Mouse (Mus musculus): ENCODE data around the gene Itgb1.

The Itgb1 gene

DNA sequence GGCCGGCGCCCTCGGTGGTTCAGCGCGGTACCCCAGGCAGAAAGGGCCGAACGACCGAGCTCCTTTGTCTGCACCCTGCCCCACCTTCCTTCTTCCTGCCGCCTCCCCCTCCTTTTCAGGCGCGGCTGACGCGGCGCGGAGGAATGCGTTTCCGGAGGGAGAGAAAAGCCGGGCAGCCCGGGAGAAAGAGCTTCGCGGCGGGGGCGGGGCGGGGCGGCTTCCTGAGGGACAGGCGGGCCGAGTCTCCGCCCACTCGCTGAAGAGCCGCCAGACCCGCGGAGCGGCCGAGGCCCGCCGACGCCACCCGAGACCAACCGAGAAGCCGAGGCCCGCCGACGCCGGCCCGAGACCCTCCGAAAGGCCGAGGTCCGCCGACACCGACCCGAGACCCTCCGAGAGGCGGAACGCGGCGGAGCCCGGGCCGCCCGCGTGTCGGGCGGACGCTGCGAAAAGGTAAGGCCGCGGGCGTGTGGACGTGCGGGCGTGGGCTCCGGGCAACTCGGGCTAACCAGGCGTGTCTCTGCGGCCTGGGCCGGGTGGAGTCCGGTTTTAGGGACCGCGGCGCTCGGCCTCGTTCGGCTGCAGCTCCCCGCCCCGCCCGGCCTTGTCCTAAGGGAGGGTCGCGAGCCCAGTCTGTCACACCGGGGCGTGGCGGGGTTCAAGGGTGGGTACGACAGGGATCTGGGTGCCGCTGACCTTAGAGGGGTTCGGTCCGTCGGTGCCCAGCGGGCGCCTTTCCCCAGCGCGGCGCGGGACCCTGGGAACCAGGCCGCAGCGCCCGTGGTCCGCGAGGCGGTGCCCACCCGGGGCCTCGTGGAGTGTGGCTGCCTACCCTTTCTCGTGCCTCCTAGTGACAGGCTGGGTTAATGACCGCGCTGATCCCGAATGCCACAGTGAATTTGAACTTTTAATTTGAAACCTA, at the start of gene Itgb1:
TSS of gene Itgb1 (plus strand) at position 148 of the 922 bp plus-strand sequence.
- peak; percentile 88 to 93 for DNase-seq (ENCODE audit: low spot score in 2 of 2)

DNA sequence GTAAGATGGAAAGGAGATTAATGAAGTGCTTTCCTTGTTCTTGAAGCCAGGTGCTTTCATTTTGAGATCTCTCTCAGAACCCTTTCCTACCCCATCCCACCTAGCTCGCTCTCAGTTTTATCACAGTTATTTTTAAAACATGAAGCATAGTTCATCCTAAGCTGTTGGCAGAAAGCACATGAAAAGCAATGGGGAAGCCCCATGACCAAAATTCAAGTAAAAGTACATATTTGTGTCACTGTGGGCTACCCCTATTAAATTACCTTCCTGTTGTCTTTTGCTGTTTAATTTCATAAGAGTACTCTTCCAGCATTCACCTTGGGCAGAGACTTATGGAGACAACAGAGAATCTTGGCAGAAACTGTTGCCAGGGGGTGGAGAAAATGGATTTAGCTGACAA, 42.4 kb upstream of the Itgb1 start:
- no peak for DNase-seq (ENCODE audit: low spot score in 2 of 2)

- DNase-seq (ENCODE audit: low spot score in 2 of 2), result no peak
These were observed 40.0 kb upstream of the Itgb1 start for GRCm38 (mm10) chr8:128645452-128645851.

GRCm38 (mm10) chr8:128646456-128646855, 39.0 kb upstream of the Itgb1 start:
- DNase-seq (ENCODE audit: low spot score in 2 of 2), result no peak

GRCm38 (mm10) chr8:128648071-128648470, 37.4 kb upstream of the Itgb1 start:
- no peak for DNase-seq (ENCODE audit: low spot score in 2 of 2)

DNA sequence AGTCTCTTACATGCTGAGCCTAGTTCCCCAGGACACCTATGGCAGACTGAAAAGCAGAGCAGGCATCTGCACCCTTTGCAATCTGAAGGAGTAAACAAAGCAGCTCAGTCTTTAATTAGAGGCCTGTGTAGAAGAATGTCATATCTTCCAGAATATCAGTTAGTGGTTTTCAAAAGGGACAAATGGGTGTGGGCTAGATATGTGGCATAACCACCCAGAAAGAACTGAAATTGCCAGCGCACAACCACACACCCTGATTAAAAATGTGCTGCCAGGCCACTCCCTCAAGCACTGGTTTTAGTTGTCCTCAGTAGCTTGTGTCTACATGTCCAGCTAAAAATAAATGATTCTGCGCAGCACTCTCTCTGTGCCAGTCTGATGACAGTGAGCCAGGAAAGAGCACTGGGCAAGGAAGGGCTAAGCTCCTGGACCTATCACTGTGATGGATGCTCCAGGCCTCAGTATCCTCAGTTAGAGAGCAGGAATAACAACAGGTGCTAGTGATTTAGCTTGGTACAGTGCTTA, 35.1 kb upstream of the Itgb1 start:
- DNase-seq (ENCODE audit: low spot score in 2 of 2), result peak in 1 of 2 experiments; percentile 30

GRCm38 (mm10) chr8:128652399-128653109, 32.9 kb upstream of the Itgb1 start:
- DNase-seq (ENCODE audit: low spot score in 2 of 2), result no peak

DNA sequence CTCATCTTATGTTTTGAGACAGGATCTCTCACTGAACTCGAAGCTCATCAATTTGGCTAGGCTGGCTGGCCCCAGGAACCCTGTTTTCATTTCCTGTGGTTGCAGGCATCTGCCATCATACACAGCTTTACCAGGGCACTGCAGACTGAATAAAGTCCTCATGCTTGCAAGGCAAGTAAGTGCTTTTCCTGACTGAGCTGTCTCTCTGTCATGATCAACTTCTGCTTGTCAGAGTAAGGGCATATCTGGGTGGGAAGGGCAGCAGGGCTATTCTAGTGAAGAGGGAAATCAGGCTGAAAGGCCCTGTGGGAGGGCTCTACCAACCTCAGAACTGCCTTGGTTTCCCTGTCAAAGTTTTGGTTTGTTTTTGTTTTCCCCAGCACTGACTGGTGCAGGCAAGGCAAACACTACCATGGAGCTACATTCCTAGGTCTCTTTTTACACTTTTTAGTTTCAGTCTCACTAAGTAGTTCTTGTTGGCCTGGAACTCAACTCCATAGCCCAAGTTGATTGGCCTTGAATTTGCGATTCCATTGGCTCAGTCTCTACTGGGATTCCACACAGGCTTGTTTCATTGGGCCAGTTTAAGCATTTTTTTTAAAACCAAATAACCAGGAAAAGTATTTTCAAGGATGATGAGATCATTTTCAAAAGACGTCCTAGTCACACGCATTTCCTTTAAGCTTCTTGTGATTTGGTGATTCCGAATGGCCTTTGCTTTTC, 31.7 kb upstream of the Itgb1 start:
- no peak for DNase-seq (ENCODE audit: low spot score in 2 of 2)

- DNase-seq (ENCODE audit: low spot score in 2 of 2), result peak; percentile 48 to 54
These were observed 30.9 kb upstream of the Itgb1 start for GRCm38 (mm10) chr8:128654365-128655099.

- DNase-seq (ENCODE audit: low spot score in 2 of 2), result no peak
These were observed 23.3 kb upstream of the Itgb1 start for GRCm38 (mm10) chr8:128662144-128662543.

GRCm38 (mm10) chr8:128662696-128663095, 22.8 kb upstream of the Itgb1 start:
- DNase-seq (ENCODE audit: low spot score in 2 of 2), result no peak

- DNase-seq (ENCODE audit: low spot score in 2 of 2), result no peak
These were observed 22.3 kb upstream of the Itgb1 start for GRCm38 (mm10) chr8:128663106-128663505.

DNA sequence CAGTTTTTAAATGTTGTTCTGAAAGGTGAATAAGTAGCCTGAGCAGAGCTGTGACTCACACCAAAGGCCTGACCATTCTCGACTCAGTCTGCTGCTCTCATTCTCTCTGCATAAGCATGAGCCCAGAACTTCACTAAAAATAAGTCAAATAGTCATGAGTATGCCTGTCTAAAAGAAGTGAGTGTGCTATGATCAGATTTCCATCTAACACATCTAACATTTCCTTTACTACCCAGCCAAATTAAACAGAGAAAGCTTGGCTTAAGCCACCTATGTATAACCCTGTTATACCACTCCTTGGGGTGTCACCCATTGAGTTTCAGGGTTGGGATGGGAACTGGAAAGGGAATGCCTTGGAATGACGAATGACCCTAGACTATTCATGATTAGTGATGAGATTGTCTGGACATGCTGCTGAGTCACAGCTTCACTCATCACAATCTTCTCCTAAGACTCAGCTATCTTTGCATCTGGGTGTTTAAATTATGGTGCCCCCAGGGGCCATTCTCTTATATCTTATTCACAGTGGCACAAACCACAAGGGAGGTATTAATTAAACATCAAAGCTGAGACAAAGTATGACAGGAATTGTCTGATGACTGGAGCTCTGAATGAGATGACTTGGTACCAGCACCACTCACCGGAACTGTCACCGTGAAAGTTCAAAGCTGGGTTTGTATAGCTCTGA, 18.7 kb upstream of the Itgb1 start:
- no peak for DNase-seq (ENCODE audit: low spot score in 2 of 2)

DNA sequence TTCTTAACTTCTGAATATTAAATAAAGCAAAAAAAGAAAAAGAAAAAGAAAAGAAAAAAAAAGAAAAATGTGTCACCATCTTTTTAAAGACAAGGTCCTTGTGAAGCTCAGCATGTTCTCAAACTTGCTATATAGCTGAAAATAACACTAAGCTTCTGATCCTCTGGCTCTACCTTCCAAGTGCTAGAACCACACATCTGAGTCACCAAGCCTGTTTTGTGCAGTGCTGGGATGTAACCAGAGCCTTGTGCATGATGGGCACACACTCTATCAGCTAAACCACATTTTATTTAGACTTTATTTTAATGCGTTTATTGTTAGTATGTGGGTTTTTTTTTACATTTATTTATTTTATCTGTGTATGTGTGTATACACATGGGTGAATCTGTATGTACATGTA, 13.6 kb upstream of the Itgb1 start:
- DNase-seq (ENCODE audit: low spot score in 2 of 2), result no peak

DNA sequence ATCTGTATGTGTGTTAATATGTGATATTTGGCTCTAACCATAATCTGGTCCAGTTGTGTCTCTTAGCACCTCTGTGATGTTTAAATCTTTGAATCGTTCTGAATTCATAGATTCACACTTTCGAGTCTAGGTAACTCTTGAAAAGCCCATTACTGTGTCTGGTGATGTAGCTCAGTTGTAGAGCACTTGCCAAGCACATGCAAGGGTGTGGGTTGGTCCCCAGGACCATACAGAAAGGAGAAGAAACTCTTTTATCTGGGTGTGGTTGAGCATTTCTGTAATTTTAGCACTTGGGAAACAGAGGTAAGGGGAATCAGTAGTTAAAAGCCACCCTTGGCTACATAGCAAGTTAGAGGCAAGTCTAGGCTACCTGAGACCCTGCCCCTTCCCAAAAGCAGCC, 13.0 kb upstream of the Itgb1 start:
- no peak for DNase-seq (ENCODE audit: low spot score in 2 of 2)

DNA sequence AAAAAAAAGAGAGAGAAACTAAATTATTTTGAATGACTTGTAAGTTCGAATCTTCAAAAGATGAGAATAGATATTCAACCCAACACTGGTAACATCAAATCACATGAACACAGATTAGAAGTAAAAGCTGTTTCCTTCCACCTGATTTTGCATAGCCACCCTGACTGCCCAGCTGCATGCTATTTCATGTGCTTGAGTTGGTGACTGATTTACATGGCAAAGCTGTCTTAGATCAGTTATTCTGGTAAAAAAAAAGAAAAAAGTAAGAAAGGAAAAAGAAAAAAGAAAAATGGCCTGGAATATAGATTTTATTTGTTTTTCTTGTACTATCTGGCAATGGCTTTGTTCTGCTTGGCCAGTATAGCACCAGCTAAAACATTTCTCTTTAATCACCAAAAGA, 12.5 kb upstream of the Itgb1 start:
- DNase-seq (ENCODE audit: low spot score in 2 of 2), result no peak

DNA sequence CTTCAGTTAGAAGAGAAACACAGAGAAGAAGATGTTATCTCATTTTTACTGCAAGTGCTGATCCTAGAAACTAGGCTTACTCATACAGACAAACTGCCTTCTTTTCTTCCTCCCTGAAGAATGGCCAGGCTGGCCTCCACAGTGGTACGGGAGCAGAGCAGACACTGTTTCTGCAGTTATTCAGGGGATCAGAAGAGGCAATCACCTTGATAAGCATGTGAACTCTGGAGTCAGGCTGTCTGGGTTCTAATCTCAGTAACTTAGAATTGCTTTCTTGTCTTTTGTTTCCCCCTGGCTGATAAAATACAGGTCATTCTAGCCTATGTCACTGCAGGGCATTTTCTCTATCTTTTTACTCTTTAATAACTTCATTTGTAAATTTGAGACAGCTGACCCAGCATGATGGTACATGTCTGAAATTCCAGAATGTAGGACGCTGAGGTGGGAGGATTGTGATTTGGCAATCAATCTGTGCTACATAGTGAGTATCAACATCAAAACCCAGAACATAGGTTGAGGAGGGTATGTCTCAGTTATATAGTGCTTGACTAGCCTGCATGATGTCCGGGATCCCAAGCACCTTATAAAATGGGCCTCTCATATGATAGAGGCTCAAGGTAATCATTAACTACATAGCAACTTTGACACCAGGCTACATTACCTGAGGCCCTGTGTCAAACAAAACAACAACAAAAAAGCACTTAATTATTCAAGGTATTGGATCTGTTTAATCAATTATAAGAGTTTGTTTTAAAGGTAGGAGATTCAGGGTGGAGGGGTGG, 9.4 kb upstream of the Itgb1 start:
- no peak for DNase-seq (ENCODE audit: low spot score in 2 of 2)

DNA sequence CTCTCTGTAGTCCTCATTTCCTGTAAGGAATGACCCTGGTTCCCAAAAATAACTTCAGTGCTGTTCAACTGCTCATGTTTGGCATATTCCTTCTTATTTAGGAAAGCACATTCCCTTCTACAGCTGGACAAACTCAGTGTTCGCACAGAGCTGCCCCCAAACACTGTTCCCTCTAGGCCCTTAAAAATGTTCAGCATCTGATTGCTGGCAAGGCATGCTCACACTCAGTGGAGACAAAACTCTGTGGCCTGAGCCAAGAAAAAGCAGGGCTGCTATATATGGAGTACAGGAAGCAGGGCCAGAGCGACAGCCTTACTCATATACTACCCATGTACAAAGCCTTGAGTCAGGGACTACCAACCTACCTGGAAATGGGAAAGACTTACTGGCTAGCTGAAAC, 5.5 kb upstream of the Itgb1 start:
- DNase-seq (ENCODE audit: low spot score in 2 of 2), result peak in 1 of 2 experiments; percentile 16

DNA sequence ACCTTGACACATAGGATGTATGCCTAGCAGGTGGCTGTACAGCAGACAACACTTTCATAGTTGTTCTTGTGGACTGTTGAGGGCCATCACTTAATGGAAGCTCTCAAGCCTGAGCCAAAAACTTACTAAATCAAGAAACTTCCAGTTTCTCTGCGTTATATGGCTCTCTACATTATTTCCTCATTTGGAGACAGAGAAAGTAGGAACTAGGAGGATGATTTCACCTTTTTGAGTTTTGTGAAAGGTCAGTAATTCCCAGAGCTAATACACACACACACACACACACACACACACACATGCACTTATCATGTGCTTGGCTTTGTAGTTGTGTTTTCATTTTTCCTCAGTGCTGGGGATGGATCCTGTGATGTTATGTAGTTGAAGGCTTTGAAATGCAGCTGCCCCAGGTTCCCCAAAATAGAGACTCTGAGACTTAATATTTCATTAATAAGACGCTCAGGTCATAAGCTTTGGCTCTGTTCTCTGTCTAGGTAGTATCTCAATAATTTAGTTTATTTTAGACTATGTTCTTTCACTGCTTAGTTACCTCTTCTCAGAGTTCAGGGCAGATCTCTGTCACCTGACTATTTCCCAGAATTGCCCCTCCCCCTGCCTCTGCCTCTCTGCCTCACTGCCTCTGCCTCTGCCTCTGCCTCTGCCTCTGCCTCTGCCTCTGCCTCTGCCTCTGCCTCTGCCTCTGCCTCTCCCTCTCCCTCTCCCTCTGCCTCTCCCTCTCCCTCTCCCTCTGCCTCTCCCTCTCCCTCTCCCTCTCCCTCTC, 4.7 kb upstream of the Itgb1 start:
- DNase-seq (ENCODE audit: low spot score in 2 of 2), result no peak
